Mouse (Mus musculus) urinary bladder, adult 18-20 months (tissue): ENCODE results near the gene Trpv3.

Experiments used
- DNase-seq, 2 experiments: peaks; one replicate each; pipeline ENCODE4 v3.0.0; 2022; ENCODE audit warnings: low spot score in 2 of 2, mixed read lengths in 2 of 2

The Trpv3 gene

GRCm38 (mm10) chr11:73267267-73267666 is at the start of gene Trpv3:
Trpv3 (plus strand) TSS chr11:73267388.
- peak; percentile 52 to 59 for DNase-seq

- no peak for DNase-seq
Measured at GRCm38 (mm10) chr11:73219671-73220070, 47.5 kb upstream of the Trpv3 start.

- no peak for DNase-seq
Measured at GRCm38 (mm10) chr11:73220651-73221050, 46.5 kb upstream of the Trpv3 start.

GRCm38 (mm10) chr11:73222846-73223245 is 44.3 kb upstream of the Trpv3 start:
- DNase-seq, result no peak

GRCm38 (mm10) chr11:73223966-73224365 is 43.2 kb upstream of the Trpv3 start:
- peak in 1 of 2 experiments; percentile 7 for DNase-seq

GRCm38 (mm10) chr11:73225856-73226255 is 41.3 kb upstream of the Trpv3 start:
- DNase-seq, result no peak

GRCm38 (mm10) chr11:73228881-73229280 is 38.3 kb upstream of the Trpv3 start:
- no peak for DNase-seq

- no peak for DNase-seq
Measured at GRCm38 (mm10) chr11:73230081-73230480, 37.1 kb upstream of the Trpv3 start.

- DNase-seq, result no peak
Measured at GRCm38 (mm10) chr11:73232513-73232912, 34.7 kb upstream of the Trpv3 start.

GRCm38 (mm10) chr11:73233992-73234391 is 33.2 kb upstream of the Trpv3 start, which contains the start of gene Trpv1:
Trpv1 (plus strand) TSS chr11:73234292.
- DNase-seq, result no peak

- peak in 1 of 2 experiments; percentile 22 for DNase-seq
Measured at GRCm38 (mm10) chr11:73235990-73236701, 31.0 kb upstream of the Trpv3 start.

- no peak for DNase-seq
Measured at GRCm38 (mm10) chr11:73236731-73237130, 30.5 kb upstream of the Trpv3 start.

- DNase-seq, result no peak
Measured at GRCm38 (mm10) chr11:73242199-73242598, 25.0 kb upstream of the Trpv3 start.

GRCm38 (mm10) chr11:73242777-73243176 is 24.4 kb upstream of the Trpv3 start:
- DNase-seq, result no peak

GRCm38 (mm10) chr11:73257362-73257945 is 9.7 kb upstream of the Trpv3 start:
- no peak for DNase-seq

- DNase-seq, result no peak
Measured at GRCm38 (mm10) chr11:73258664-73259063, 8.5 kb upstream of the Trpv3 start.

GRCm38 (mm10) chr11:73260457-73260856 is 6.7 kb upstream of the Trpv3 start:
- DNase-seq, result no peak

GRCm38 (mm10) chr11:73261385-73261784 is 5.8 kb upstream of the Trpv3 start:
- DNase-seq, result no peak

- no peak for DNase-seq
Measured at GRCm38 (mm10) chr11:73274821-73275220, 7.6 kb downstream of the Trpv3 start.

GRCm38 (mm10) chr11:73280710-73281109 is 13.5 kb downstream of the Trpv3 start:
- DNase-seq, result no peak

GRCm38 (mm10) chr11:73281528-73282027 is 14.4 kb downstream of the Trpv3 start:
- peak; percentile 43 to 62 for DNase-seq

- DNase-seq, result no peak
Measured at GRCm38 (mm10) chr11:73283369-73283768, 16.2 kb downstream of the Trpv3 start.

GRCm38 (mm10) chr11:73283926-73284325 is 16.7 kb downstream of the Trpv3 start:
- DNase-seq, result no peak
